Mouse (Mus musculus) thymus, adult 2 months (tissue): ENCODE measurements at regions not wholly inside any gene's neighbourhood (a gene's known extent, or its start where the extent isn't known, plus 50 kb on each side); places are given as distances from the start of the nearest gene placed in this dataset.

ENCODE experiments used
- DNase-seq: peaks from one replicate; pipeline ENCODE4 v3.0.0; 2021
- H3K27ac ChIP-seq: fragments of 200-500 bp; 2 replicates; pipeline ENCODE4 v1.5.1; 2012; ENCODE audit warnings: low read length, control low read depth; ENCODE audit not compliant: control insufficient read depth, insufficient read depth
- H3K27me3 ChIP-seq: fragments of 200-500 bp; 2 replicates; pipeline ENCODE4 v1.6.1; 2012; ENCODE audit warnings: mild to moderate bottlenecking, low read length, moderate library complexity, mixed read lengths; ENCODE audit not compliant: control insufficient read depth, insufficient read depth
- H3K36me3 ChIP-seq: fragments of 200-500 bp; 2 replicates; pipeline ENCODE4 v1.6.1; 2012; ENCODE audit warnings: mild to moderate bottlenecking, low read length, moderate library complexity; ENCODE audit not compliant: control insufficient read depth, insufficient read depth
- H3K4me1 ChIP-seq: fragments of 200-500 bp; replicated peaks from 2 replicates; pipeline ENCODE4 v1.6.1; 2012; ENCODE audit warnings: low read length; ENCODE audit not compliant: control insufficient read depth, insufficient read depth
- H3K4me3 ChIP-seq: fragments of 200-500 bp; 2 replicates; pipeline ENCODE4 v1.5.1; 2012; ENCODE audit warnings: mild to moderate bottlenecking, low read length, control low read depth, moderate library complexity; ENCODE audit not compliant: control insufficient read depth, insufficient read depth
- CTCF ChIP-seq: fragments of 200-500 bp; IDR thresholded peaks from 2 replicates; pipeline ENCODE4 v1.5.1; 2012; ENCODE audit warnings: mild to moderate bottlenecking, control low read depth, low read length, moderate library complexity, borderline replicate concordance; ENCODE audit not compliant: control insufficient read depth, poor library complexity, insufficient read depth; ENCODE audit errors: extremely low read depth
- POLR2A ChIP-seq: fragments of 200-500 bp; IDR thresholded peaks from 2 replicates; pipeline ENCODE4 v1.6.1; 2012; ENCODE audit warnings: mild to moderate bottlenecking, low read length, control low read depth, moderate library complexity; ENCODE audit not compliant: control insufficient read depth, poor library complexity, insufficient read depth; ENCODE audit errors: extremely low read depth
- WGBS: fragments of 180-500 bp; shearing (Covaris S2); methylation state at CpG from one replicate; pipeline ENCODE4 v1.1.7; 2018; 5-methylcytosine and 5-hydroxymethylcytosine counted together

- TF ChIP-seq CTCF: no peak
- no peak overlapping the region for H3K27ac ChIP-seq
These were observed 99.5 kb upstream of the Max start for GRCm38 (mm10) chr12:77061562-77061847.

GRCm38 (mm10) chr12:77060766-77061561 is 99.0 kb upstream of the Max start:
- TF ChIP-seq POLR2A (no peak), CTCF (no peak)
- 94% methylated on average over 9 of the region's 9 CpGs for WGBS
- Histone ChIP-seq H3K4me1 (peaks cover 25% of the 10 kb centered on the region), H3K4me3 (no peak overlapping the region), H3K27ac (no peak overlapping the region; the same call in 1 of the 2 replicates), H3K27me3 (no peaks in the 10 kb centered on the region), H3K36me3 (no peaks in the 10 kb centered on the region)
- DNase-seq: no peak

More at GRCm38 (mm10) chr12:77061562-77061847, 99.5 kb upstream of the Max start:
- WGBS: 91% methylated on average over 5 of the region's 5 CpGs
- Histone ChIP-seq H3K27me3 (no peaks in the 10 kb centered on the region), H3K4me1 (peaks cover 24% of the 10 kb centered on the region), H3K4me3 (no peak overlapping the region), H3K36me3 (no peaks in the 10 kb centered on the region)
- DNase-seq: no peak

GRCm38 (mm10) chr12:77060060-77060695 is 98.2 kb upstream of the Max start:
- peak; percentile 64 for DNase-seq
- 2% methylated on average over 16 of the region's 16 CpGs for WGBS

GRCm38 (mm10) chr12:77059679-77060059 is 97.7 kb upstream of the Max start:
- no peaks in the 10 kb centered on the region for H3K27me3 ChIP-seq
- peak overlapping the region; percentile 57; the same call in 1 of the 2 replicates for H3K27ac ChIP-seq
- no peak for TF ChIP-seq POLR2A
- TF ChIP-seq CTCF: no peak
- H3K4me1 ChIP-seq: peaks cover 17% of the 10 kb centered on the region
- WGBS: 52% methylated on average over 4 of the region's 4 CpGs
- H3K36me3 ChIP-seq: no peaks in the 10 kb centered on the region
- DNase-seq: no peak
- H3K4me3 ChIP-seq: peak overlapping the region; percentile 51

More at GRCm38 (mm10) chr12:77060060-77060695, 98.2 kb upstream of the Max start:
- H3K4me1 ChIP-seq: peaks cover 19% of the 10 kb centered on the region
- peak overlapping the region; percentile 51 for H3K4me3 ChIP-seq
- peak overlapping the region; percentile 57; the same call in 1 of the 2 replicates for H3K27ac ChIP-seq
- no peaks in the 10 kb centered on the region for H3K36me3 ChIP-seq
- no peaks in the 10 kb centered on the region for H3K27me3 ChIP-seq
- TF ChIP-seq CTCF (no peak), POLR2A (no peak)

- peaks cover 13% of the 10 kb centered on the region for H3K4me1 ChIP-seq
- H3K27me3 ChIP-seq: no peaks in the 10 kb centered on the region
- H3K27ac ChIP-seq: no peak overlapping the region
- WGBS: 73% methylated on average over 4 of the region's 4 CpGs
- H3K36me3 ChIP-seq: no peaks in the 10 kb centered on the region
- TF ChIP-seq CTCF (no peak), POLR2A (no peak)
- DNase-seq: no peak
- no peak overlapping the region for H3K4me3 ChIP-seq
These were observed 96.7 kb upstream of the Max start for GRCm38 (mm10) chr12:77058596-77059190.

GRCm38 (mm10) chr12:77056748-77057370 is 94.9 kb upstream of the Max start:
- Histone ChIP-seq H3K4me1 (peaks cover 16% of the 10 kb centered on the region), H3K27me3 (no peaks in the 10 kb centered on the region), H3K4me3 (no peak overlapping the region), H3K36me3 (no peaks in the 10 kb centered on the region), H3K27ac (peak overlapping the region; percentile 44)
- peak; percentile 49 for DNase-seq
- 8% methylated on average over 5 of the region's 5 CpGs for WGBS
- TF ChIP-seq CTCF: no peak
- TF ChIP-seq POLR2A: no peak
